Mouse (Mus musculus) small intestine, adult 2 months (tissue): ENCODE data around the gene Nmnat2.

Source experiments
- CTCF ChIP-seq: fragments of 200-500 bp; IDR thresholded peaks from 2 replicates; pipeline ENCODE4 v1.5.1; 2012; ENCODE audit warnings: low read depth, mild to moderate bottlenecking, control low read depth, inconsistent platforms, low read length, moderate library complexity, mixed read lengths; ENCODE audit not compliant: insufficient replicate concordance, insufficient read length; ENCODE audit errors: extremely low read depth
- POLR2A ChIP-seq: fragments of 200-500 bp; IDR thresholded peaks from 2 replicates; pipeline ENCODE4 v1.6.1; 2012; ENCODE audit warnings: low read depth, mild to moderate bottlenecking, control low read depth, inconsistent platforms, low read length, moderate library complexity

DNA sequence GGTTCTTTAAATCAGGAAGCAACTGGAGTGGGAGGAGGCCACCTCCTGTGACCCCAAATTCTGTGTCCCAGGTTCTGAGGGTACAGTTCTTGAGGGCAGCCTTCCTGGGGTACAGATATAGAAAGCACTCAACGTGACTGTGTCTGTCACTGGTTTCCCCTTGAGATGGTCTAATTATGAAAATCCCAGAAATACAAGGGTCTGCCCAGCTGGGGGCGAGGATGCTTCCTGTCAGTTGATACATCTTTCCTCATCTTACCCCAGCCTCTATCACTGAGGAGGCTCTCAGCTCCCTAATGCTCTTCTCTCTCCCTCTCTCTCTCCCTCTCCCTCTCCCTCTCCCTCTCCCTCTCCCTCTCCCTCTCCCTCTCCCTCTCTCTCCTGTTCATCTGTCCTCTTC, 135.3 kb downstream of the Nmnat2 start:
- TF ChIP-seq POLR2A: no peak
- TF ChIP-seq CTCF: no peak
